10 mouse cellular contexts compared by ENCODE assay signal in genomic region chr9:51660908-51661874, GRCm38 (mm10).
DNase-seq lines count a peak whose midpoint lies in the region; ATAC-seq and TF ChIP-seq lines count a peak whose summit lies in the region.
"Had no signal": no experiment of that assay in that cellular context is flagged by ENCODE, and none has a peak within 500 bp of the region (broad histone marks: within the 10 kb centered on the region; RNA-seq: fewer than 3 reads in every experiment).

No protein-coding gene starts in this region.

- peak; percentile 50; the same call in 1 of the 2 replicates for ATAC-seq in frontal cortex, adult (ENCODE audit: low TSS enrichment)
- peak; percentile 87 for ATAC-seq in lung, embryonic 16.5 days (ENCODE audit: low read depth)

- H3K27me3 ChIP-seq in lung, embryonic 16.5 days (ENCODE audit: control insufficient read depth, insufficient read depth, low read depth, low read length) = no peaks in the 10 kb centered on the region
- H3K27me3 ChIP-seq: limb, embryonic 13.5 days had no signal

- 48% methylated on average over 7 of the region's 7 CpGs for WGBS in lung, embryonic 16.5 days
- WGBS in lung, adult 2 months = 73% methylated on average over 7 of the region's 7 CpGs

- H3K4me2 ChIP-seq in lung, embryonic 16.5 days (ENCODE audit: low read depth, low read length) = no peak overlapping the region
- H3K4me2 ChIP-seq: hindbrain, embryonic 14.5 days; limb, embryonic 13.5 days had no signal

- H3K9me3 ChIP-seq in lung, embryonic 16.5 days (ENCODE audit: control insufficient read depth, low read length) = no peaks in the 10 kb centered on the region

- H3K36me3 ChIP-seq in lung, embryonic 16.5 days (ENCODE audit: control insufficient read depth, insufficient read depth, low read length) = no peaks in the 10 kb centered on the region
- H3K36me3 ChIP-seq: limb, embryonic 13.5 days had no signal

- H3K4me3 ChIP-seq in lung, embryonic 16.5 days (ENCODE audit: low read length) = no peak overlapping the region
- no peak overlapping the region for H3K4me3 ChIP-seq in lung, adult 2 months (replicated peaks; ENCODE audit: extremely low read depth, low read depth, low read length)
- H3K4me3 ChIP-seq: limb, embryonic 13.5 days had no signal

- no peak overlapping the region for H3K9ac ChIP-seq in lung, embryonic 16.5 days (ENCODE audit: low read length)
- H3K9ac ChIP-seq: hindbrain, embryonic 14.5 days; limb, embryonic 13.5 days had no signal

- DNase-seq in frontal cortex, postnatal 25 days (ENCODE audit: low spot score in 2 of 2) = no peak
- no peak for DNase-seq in lung, adult 2 months
- peak; percentile 13 for DNase-seq in gastrocnemius, postnatal 10 days
- DNase-seq in lung, postnatal 4 days = peak; percentile 10 to 53
- DNase-seq in spleen, postnatal 4 days (ENCODE audit: low spot score in 2 of 2) = no peak
- no peak for DNase-seq in spleen, postnatal 14 days (ENCODE audit: low spot score in 2 of 2)

- TF ChIP-seq POLR2A in lung, adult 2 months (IDR thresholded peaks at IDR 0.05; ENCODE audit: borderline replicate concordance, extremely low read depth, low read depth, low read length) = no peak

- TF ChIP-seq CTCF in lung, adult 2 months (IDR thresholded peaks at IDR 0.05; ENCODE audit: insufficient read depth, low read length) = no peak

- no peak overlapping the region for H3K27ac ChIP-seq in lung, embryonic 16.5 days (ENCODE audit: low read length)
- H3K27ac ChIP-seq: hindbrain, embryonic 14.5 days; limb, embryonic 13.5 days had no signal

- H3K4me1 ChIP-seq in lung, embryonic 16.5 days (replicated peaks; ENCODE audit: control insufficient read depth, insufficient read depth, low read length) = 0 out of 2 replicates have a peak, but pooled peaks cover 2% of the 10 kb centered on the region
- no peaks in the 10 kb centered on the region for H3K4me1 ChIP-seq in lung, adult 2 months (ENCODE audit: control insufficient read depth, insufficient read depth, low read length)

Comparison
In these comparisons a context has a peak if more than half of its experiments do, and no peak if none do; other contexts are left out.
1. DNase-seq: peak in gastrocnemius, postnatal 10 days (single experiment) and lung, postnatal 4 days (2 of 2); none in frontal cortex, postnatal 25 days (0 of 2), lung, adult 2 months (single experiment), spleen, postnatal 4 days (0 of 2) and spleen, postnatal 14 days (0 of 2).